Mouse (Mus musculus) T-helper 2 cell (primary cell): Measurements from ENCODE around the gene Cybb.
"Not testable (repeated sequence)": the region's sequence is repeated elsewhere in the genome, so short reads cannot be mapped to it uniquely, and the experiment has no call there.

ENCODE experiments used
- in situ Hi-C: fragments of 300-600 bp; cut with MboI, MseI; formaldehyde crosslinking; loops from one replicate; pipeline ENCODE4 v1.15.1; 2025; ENCODE audit warnings: high pct_unique_total_duplicates

The Cybb gene

GRCm38 (mm10) chrX:9487671-9488070, at the start of gene Cybb:
Gene Cybb (minus strand): TSS chrX:9487771.
- in situ Hi-C loops = no loop called here

DNA sequence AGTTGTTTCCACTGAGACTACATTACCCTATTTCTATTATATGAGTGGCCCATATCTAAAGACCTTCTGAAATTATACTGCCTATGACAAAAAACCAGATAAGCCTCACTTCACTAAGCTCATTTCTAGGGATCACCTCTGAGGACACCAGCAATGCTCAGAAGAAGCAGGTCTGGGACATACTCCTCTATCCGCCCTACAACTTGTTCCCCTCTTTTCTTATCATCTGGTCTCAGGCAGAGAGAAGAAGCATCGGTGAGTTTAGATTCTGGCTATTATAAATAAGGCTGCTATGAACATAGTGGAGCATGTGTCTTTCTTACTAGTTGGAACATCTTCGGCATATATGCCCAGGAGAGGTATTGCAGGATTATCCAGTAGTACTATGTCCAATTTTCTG, 49.3 kb upstream of the Cybb start:
- in situ Hi-C loops = loop anchor here (10.0 kb wide), 1 partner anchor 222 kb away; no protein-coding TSS in a partner anchor

- in situ Hi-C loops = not testable (repeated sequence)
Observed at GRCm38 (mm10) chrX:9519969-9520368, 32.4 kb upstream of the Cybb start.

DNA sequence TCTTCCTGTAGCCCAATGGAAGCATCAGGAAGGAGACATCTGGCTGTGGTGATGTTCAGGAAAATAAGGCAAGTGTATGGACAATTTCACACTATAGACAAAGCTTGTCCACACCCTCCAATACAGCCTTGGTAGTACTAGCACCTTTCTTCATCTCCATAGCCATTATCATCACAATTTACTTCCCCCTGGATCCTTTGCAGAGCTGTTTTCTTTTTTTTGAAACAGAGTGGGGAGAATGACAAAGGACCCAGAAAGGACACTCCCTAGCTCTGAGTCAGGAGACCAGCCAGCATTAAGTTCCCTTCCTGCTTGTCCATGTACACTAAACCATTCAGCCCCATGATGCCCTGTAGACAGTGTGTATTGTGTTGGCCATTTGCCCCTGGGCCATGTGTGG, 30.0 kb upstream of the Cybb start:
- in situ Hi-C loops = not testable (repeated sequence)

DNA sequence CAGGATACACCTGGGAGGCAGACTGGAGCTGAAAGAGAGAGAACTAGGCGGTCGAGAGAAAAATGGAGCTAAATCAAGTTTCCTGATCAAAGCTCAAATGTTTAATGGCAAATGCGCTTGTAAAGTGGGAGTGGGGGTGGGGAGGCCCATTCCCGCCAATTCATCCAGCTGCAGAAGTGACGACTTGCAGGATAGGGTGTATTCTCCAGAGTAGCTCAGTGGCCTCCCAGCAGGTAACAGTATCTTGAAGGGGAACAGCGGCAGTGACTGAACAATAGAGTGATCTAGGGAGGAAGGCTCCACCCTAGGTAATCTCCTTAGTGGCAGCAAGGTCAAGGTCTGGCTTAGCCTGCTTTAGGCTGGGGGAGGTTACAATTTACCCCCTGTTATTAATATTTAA, 12.5 kb downstream of the Cybb start:
- in situ Hi-C loops = not testable (repeated sequence)

- in situ Hi-C loops = no loop called here
Observed at GRCm38 (mm10) chrX:9474440-9474839, 13.1 kb downstream of the Cybb start.

DNA sequence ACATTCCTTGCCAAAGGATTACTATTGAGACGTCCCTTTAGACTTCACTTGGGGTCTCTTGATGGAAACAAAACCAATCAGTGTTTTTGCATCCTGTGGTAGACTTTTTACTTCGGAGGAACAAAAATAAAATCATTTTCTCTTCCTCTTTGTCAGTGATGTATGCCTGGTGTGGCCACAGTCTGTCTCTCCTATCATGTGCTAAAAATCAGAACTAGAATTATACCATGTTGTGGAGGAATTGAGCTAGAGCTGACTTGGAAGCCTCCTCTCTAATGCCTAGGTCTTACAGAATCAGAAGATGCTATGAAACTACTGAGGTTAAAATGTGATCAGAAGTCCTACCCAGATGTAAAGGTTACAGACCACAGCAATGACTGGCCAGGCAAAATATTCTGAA, 13.8 kb downstream of the Cybb start:
- in situ Hi-C loops = no loop called here

- in situ Hi-C loops = no loop called here
Observed at GRCm38 (mm10) chrX:9470811-9471388, 16.7 kb downstream of the Cybb start.

DNA sequence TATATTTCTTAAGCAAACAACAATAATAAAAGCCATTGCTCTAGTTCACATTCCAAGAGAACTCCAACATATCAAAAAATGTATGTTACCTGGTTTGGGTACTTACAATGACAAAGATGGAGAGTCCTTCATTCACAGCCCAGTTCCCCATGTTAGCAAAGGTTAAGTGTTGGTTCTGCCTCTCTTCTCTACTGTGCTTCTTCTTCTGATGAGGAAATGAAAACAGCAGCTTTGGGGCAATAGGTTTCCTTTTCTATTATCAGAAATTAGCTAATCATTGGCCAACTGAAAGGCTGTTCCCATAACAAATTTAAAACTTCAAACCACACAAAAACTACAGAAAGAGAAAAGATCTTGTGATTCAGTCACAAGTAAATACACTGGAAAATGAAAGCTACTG, 18.5 kb downstream of the Cybb start:
- in situ Hi-C loops = no loop called here

- in situ Hi-C loops = no loop called here
Observed at GRCm38 (mm10) chrX:9467020-9467419, 20.6 kb downstream of the Cybb start.

DNA sequence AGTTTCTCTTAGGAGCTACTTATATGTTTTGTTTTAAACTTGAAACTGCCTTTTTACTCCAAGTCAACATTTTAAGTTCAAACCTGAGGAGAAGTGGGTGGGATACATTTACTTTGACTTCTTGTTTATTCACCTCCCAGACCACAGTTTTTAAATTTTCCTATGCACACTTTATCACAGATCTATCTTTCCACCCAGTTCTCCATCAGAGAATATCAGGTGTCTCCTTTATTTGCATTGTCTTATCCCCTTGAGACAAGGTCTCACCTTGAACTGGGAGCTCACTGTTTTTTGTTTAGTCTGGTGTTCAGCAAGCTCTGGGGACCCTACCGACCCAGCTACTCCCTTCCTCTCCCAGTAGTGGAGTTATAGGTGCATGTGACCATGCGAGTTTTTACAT, 21.7 kb downstream of the Cybb start:
- in situ Hi-C loops = no loop called here

- in situ Hi-C loops = no loop called here
Observed at GRCm38 (mm10) chrX:9462671-9463070, 24.9 kb downstream of the Cybb start.

DNA sequence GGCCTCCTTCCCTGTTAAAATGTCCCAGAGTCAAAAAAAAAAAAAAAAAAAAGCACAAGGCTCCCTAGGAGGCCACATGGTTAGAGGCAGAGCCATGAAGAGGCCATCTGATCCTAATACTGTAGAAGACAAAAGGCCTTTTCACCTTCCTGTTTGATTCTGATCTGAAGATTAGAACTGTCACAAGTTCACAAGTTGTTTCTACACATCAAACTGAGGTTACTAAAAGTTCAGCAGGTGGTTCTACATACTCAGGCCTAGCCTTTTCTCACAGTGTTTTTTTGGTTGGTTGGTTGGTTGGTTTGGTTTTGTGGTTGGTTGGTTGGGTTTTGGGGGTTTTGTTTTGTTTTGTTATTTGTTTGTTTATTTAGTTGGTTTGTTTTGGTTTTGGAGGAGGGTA, 26.2 kb downstream of the Cybb start:
- in situ Hi-C loops = no loop called here

- in situ Hi-C loops = no loop called here
Observed at GRCm38 (mm10) chrX:9460387-9460930, 27.1 kb downstream of the Cybb start.

DNA sequence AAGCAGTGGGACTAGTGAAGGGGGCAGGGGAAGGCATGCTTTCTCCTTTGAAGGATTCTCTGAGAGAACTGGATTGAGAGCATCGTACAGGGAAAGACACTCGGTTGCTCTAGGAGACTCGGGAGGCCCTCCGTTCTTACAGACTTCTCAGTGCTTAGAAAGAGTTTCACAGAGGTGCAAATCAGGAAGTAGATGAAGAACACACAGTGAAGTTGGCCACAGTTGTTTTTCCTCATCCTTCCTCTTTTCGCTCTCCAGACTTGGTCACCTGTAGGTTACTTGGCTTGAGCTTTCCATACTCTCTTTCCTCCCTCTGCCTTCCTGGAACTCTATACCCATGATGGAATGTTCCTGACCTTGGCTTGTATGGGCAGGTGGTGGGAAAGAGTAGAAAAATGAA, 35.2 kb downstream of the Cybb start:
- in situ Hi-C loops = no loop called here

DNA sequence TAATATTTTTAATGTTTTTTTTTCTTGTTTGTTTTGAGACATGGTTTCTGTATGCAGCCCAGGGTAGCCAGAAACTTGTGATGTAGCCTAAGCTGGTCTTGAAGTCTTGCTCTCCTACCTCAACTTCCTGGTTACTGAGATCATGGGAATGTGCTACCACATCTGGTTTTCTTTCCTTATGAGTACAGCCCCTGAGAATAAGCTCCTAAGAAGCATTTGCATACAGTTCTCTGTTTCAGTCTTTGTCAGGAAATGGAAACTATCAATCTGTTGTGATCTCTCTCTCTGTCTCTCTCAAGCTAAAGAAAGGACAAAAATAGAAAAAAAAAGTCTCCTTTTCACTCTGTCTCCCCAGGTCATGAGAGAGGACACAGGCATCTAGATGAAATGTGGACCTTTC, 40.3 kb downstream of the Cybb start:
- in situ Hi-C loops = no loop called here

- in situ Hi-C loops = no loop called here
Observed at GRCm38 (mm10) chrX:9441102-9441501, 46.5 kb downstream of the Cybb start.

DNA sequence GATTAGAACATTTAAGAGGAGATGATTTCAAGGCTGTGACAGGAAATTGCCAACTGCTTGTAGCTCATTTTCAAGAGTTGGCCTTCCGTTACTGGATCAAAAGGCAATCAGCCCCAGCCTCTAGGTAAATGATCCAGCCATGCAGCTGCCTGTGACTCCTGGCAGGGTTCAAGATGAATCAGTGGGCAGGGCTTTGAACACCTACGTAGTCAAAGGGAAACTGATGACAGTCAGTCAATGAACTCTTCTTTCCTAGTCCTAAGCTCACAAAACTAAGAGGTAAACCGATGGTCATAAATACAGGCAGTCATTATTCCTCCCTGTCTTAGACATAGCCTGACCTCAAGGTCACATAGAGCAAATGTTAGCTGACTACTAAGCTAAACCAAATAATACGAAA, 47.0 kb downstream of the Cybb start:
- in situ Hi-C loops = no loop called here

DNA sequence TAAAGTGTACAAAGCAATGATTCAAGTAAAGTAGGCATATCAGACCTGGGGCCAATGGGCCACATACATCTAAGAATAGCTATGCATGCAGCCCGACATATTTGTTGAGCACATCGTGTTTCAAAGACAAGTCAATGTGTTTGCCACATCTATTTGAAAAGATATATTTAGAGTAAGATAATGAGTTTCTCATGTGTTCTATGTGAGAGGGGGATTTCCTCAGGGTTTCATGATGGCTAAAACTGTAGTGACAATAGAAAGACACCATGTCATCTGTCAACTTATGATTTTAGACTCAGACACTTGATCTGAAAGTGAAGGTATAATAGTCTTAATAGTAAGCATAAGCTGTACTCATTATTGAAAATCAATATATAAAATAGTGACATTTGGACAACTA, 48.3 kb downstream of the Cybb start:
- in situ Hi-C loops = no loop called here

GRCm38 (mm10) chrX:9413889-9414288, 73.7 kb downstream of the Cybb start:
- in situ Hi-C loops = no loop called here
